Mouse (Mus musculus): ENCODE data around the gene Ppp2r5c.

DNA sequence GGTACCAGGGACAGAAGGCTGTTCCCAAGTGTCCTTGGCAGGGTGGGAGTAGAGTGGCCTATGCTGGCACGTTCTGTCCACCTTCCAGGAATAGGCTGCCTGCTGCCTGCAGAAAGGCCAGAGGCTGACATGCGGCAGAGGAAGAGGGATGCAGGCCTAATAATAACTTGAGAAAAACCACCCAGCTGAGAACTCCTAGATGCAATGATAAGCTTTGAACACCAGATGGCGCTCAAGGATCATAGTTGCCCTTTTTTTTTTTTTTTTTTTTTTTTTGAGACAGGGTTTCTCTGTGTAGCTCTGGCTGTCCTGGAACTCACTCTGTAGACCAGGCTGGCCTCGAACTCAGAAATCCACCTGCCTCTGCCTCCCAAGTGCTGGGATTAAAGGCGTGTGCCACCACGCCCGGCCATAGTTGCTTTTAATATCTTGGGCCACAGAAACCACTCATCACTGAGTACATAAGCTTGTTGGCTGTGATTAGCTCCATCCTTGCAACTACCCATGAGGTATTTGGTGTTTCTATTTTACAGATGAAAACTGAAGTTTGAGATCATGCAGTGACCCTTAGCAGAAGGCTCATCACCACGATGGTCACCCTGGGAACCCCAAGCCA lies 28.1 kb upstream of the Ppp2r5c start:
- TF ChIP-seq EP300 (IDR thresholded peaks at IDR 0.05; ENCODE audit: low read depth) (no peak), CTCF (IDR thresholded peaks at IDR 0.05; ENCODE audit: low read depth) (peak; percentile 75)
